Mouse (Mus musculus) G1E (cell line): ENCODE results near the gene Fbln1. TPM values are rescaled to one million over a fixed set of nuclear protein-coding genes. Genes with fewer than 3 reads are reported as not detected.
A peak's percentile ranks its signal among the peaks of the same experiment; 100 is the strongest.
"Not testable (repeated sequence)": the region's sequence is repeated elsewhere in the genome, so short reads cannot be mapped to it uniquely, and the experiment has no call there.

Experiments used
- ATAC-seq: 2 replicates; pipeline ENCODE4 v1.8.0; 2016; ENCODE audit warnings: mild to moderate bottlenecking; ENCODE audit not compliant: insufficient number of reproducible peaks, poor library complexity, low FRiP score, severe bottlenecking; ENCODE audit errors: extremely low read depth
- DNase-seq: peaks from one replicate; pipeline ENCODE4 v3.0.0; 2012; ENCODE audit warnings: low spot score
- H3K27me3 ChIP-seq: 2 replicates; pipeline ENCODE4 v1.6.1; 2012; ENCODE audit warnings: mild to moderate bottlenecking, low read length, inconsistent platforms; ENCODE audit not compliant: insufficient read depth
- H3K36me3 ChIP-seq: replicated peaks from 2 replicates; pipeline ENCODE3; 2012; ENCODE audit warnings: mild to moderate bottlenecking, inconsistent platforms
- H3K4me1 ChIP-seq: 2 replicates; pipeline ENCODE4 v1.6.1; 2012; ENCODE audit warnings: low read depth, low read length, inconsistent platforms, mixed read lengths; ENCODE audit not compliant: insufficient read depth
- H3K4me3 ChIP-seq: 2 replicates; pipeline ENCODE4 v1.5.1; 2012; ENCODE audit warnings: low read depth, mild to moderate bottlenecking, inconsistent platforms, low read length, moderate library complexity, mixed read lengths
- H3K9me3 ChIP-seq: replicated peaks from 2 replicates; pipeline ENCODE4 v1.6.1; 2012; ENCODE audit warnings: inconsistent platforms
- CTCF ChIP-seq: IDR thresholded peaks from 2 replicates; pipeline ENCODE4 v1.5.1; 2012; ENCODE audit warnings: low read depth, low read length, inconsistent platforms, mixed read lengths
- GATA1 ChIP-seq: IDR thresholded peaks from 2 replicates; pipeline ENCODE4 v1.6.1; 2012; ENCODE audit warnings: borderline replicate concordance, low read length, inconsistent platforms, mixed read lengths
- GATA2 ChIP-seq: IDR thresholded peaks from 2 replicates; pipeline ENCODE4 v1.6.1; 2012; ENCODE audit warnings: low read depth, low read length, inconsistent platforms, borderline replicate concordance
- POLR2AphosphoS5 ChIP-seq: IDR thresholded peaks from 2 replicates; pipeline ENCODE4 v1.6.1; 2012; ENCODE audit warnings: low read depth, low read length, inconsistent platforms; ENCODE audit not compliant: insufficient replicate concordance
- TAL1 ChIP-seq: conservative IDR thresholded peaks from 2 replicates; pipeline ENCODE4 v1.6.1; 2012; ENCODE audit warnings: low read depth, low read length, inconsistent platforms, mixed read lengths
- polyA plus RNA-seq: library from polyadenylated mRNA; stranded (reverse); fragments of >175 nt; gene quantifications from 2 replicates; pipeline ENCODE4 v1.2.3, GENCODE M21; 2012
- total RNA-seq, 2 experiments: library from RNA; stranded (forward) in 1 of 2; stranded (reverse) in 1 of 2; fragments of 200-1000 nt in 1 of 2; fragments of >200 nt in 1 of 2; fragmentation: Nextera tagmentation in 1 of 2; gene quantifications; 2 replicates each; pipeline ENCODE4 v1.2.3; 2014 to 2017

Fbln1 gene
- total and polyA plus RNA-seq, 3 experiments = 0.05 TPM; not detected in 2

DNA sequence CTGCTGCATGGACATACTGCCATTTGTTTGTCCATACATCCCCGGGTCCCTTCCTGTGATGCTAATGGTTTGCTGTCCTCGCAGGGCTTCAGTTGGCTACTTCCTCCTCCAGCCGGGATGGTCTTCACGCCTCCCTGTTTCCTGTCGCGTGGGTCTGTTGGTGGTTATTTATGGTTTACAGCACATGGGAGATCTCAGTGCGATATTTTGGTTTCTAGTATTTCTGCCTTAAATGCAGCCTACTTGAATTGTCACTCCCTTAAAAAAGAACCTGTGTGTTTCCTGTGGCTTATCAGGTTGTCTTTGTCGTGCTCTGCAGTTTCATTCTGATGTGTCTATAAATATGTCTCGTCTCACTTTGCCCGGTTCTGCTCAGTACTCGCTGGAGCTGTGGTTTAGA, 122.1 kb downstream of the Fbln1 start:
- Histone ChIP-seq H3K27me3 (peaks cover 2% of the 10 kb centered on the region; the same call in 1 of the 2 replicates), H3K4me3 (no peak overlapping the region), H3K4me1 (no peaks in the 10 kb centered on the region), H3K36me3 (no peaks in the 10 kb centered on the region), H3K9me3 (no peaks in the 10 kb centered on the region; the same call in 1 of the 2 replicates)
- no peak for ATAC-seq
- no peak for DNase-seq
- no peak for TF ChIP-seq GATA2
- no peak for TF ChIP-seq GATA1
- no peak for TF ChIP-seq TAL1
- no peak for TF ChIP-seq CTCF
- TF ChIP-seq POLR2AphosphoS5 = no peak

DNA sequence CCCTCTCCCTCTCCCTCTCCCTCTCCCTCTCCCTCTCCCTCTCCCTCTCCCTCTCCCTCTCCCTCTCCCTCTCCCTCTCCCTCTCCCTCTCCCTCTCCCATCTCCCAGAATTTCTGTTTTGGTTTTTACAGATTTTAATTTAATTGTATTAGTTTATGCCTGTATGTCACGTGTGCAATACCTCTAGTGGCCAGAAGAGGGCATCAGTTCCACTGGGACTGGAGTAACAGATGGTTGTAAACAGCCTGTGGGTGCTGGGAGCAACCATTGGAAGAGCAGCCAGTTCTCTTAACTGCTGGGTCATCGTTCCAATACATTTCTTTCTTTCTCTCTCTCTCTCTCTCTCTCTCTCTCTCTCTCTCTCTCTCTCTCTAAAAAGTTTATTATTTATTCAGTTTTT, 122.7 kb downstream of the Fbln1 start:
- H3K4me1 ChIP-seq, ATAC-seq, H3K9me3 ChIP-seq, H3K36me3 ChIP-seq, DNase-seq, H3K27me3 ChIP-seq, H3K4me3 ChIP-seq: not testable (repeated sequence)

DNA sequence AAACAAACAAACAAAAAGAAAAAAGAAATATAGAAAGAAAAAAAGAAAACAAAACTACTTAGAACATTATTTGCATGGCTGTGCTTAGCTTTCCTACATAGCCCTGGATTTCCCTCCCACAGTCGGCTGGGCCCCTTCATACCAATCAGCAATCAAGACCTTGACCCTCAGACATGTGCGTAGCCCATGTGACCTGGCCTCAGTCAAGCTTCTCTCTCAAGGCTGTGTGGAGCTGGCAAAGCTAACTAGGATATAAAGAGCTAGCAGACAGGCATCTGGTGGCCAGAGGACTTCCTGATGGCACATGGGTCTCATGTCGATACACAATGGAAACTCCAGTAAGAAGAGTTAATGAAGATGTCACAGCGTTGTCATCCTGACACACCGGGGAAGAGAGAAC, 123.3 kb downstream of the Fbln1 start:
- Histone ChIP-seq H3K4me3 (no peak overlapping the region), H3K36me3 (no peaks in the 10 kb centered on the region), H3K4me1 (peaks cover 3% of the 10 kb centered on the region; the same call in 1 of the 2 replicates), H3K27me3 (peaks cover 2% of the 10 kb centered on the region; the same call in 1 of the 2 replicates), H3K9me3 (no peaks in the 10 kb centered on the region; the same call in 1 of the 2 replicates)
- DNase-seq = no peak
- no peak for ATAC-seq
- TF ChIP-seq GATA1 (no peak), POLR2AphosphoS5 (no peak), GATA2 (no peak), CTCF (no peak), TAL1 (no peak)

DNA sequence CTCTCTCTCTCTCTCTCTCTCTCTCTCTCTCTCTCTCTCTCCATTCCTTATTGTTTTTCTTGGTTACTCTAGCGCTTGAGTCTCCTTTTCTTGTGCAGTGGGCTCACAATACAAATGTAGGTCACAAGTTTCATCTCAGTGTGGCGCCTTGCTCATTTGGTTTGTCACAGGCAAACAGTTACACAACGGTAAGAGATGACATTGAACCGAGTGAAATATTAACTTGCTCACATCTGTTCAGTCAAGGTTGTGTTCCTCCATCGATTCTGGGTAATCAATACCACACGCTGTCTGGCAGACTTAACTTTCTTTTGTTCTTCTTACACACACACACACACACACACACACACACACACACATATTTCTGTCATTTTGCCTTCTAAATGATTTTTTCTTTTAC, 124.3 kb downstream of the Fbln1 start:
- Histone ChIP-seq H3K4me3 (no peak overlapping the region), H3K4me1 (peaks cover 3% of the 10 kb centered on the region; the same call in 1 of the 2 replicates), H3K27me3 (peaks cover 2% of the 10 kb centered on the region; the same call in 1 of the 2 replicates), H3K36me3 (no peaks in the 10 kb centered on the region), H3K9me3 (no peaks in the 10 kb centered on the region; the same call in 1 of the 2 replicates)
- DNase-seq = no peak
- no peak for ATAC-seq
- no peak for TF ChIP-seq GATA2

- ATAC-seq, DNase-seq, H3K36me3 ChIP-seq, H3K9me3 ChIP-seq, H3K4me3 ChIP-seq, H3K27me3 ChIP-seq: not testable (repeated sequence)
- H3K4me1 ChIP-seq = peaks cover 18% of the 10 kb centered on the region
Measured at GRCm38 (mm10) chr15:85333511-85333910, 127.8 kb downstream of the Fbln1 start.

GRCm38 (mm10) chr15:85334234-85334633, 128.5 kb downstream of the Fbln1 start:
- Histone ChIP-seq H3K9me3 (no peaks in the 10 kb centered on the region), H3K4me1 (peaks cover 19% of the 10 kb centered on the region), H3K36me3 (peaks cover 9% of the 10 kb centered on the region), H3K4me3 (no peak overlapping the region), H3K27me3 (no peaks in the 10 kb centered on the region)
- ATAC-seq = no peak
- no peak for TF ChIP-seq GATA1
- TF ChIP-seq CTCF = no peak
- no peak for TF ChIP-seq POLR2AphosphoS5
- TF ChIP-seq TAL1 = no peak
- no peak for TF ChIP-seq GATA2
- no peak for DNase-seq

- ATAC-seq = no peak
- H3K27me3 ChIP-seq = no peaks in the 10 kb centered on the region
- peaks cover 19% of the 10 kb centered on the region for H3K4me1 ChIP-seq
- H3K9me3 ChIP-seq = no peaks in the 10 kb centered on the region
- H3K4me3 ChIP-seq = peak within 1 kb of the TSS; percentile 94
- peaks cover 12% of the 10 kb centered on the region for H3K36me3 ChIP-seq
- TF ChIP-seq POLR2AphosphoS5 = no peak
- no peak for TF ChIP-seq TAL1
- TF ChIP-seq GATA1 = no peak
- TF ChIP-seq GATA2 = no peak
- no peak for TF ChIP-seq CTCF
- DNase-seq = no peak
Measured at GRCm38 (mm10) chr15:85335671-85336300, 130.0 kb downstream of the Fbln1 start, which contains the start of gene Atxn10. Atxn10 (plus strand) TSS chr15:85336245.

Other genes with a start within 250 kb of the Fbln1 start
- 8.3 and 8.8 TPM in 2 replicates for gene 5031439G07Rik, start 217.4 kb upstream of the Fbln1 start, total RNA-seq (2014; fragmentation: Nextera tagmentation)
- gene 5031439G07Rik, start 217.4 kb upstream of the Fbln1 start, total RNA-seq (2017) = 13.1 and 13.4 TPM in 2 replicates
- 41.8 and 43.8 TPM in 2 replicates for gene 5031439G07Rik, start 217.4 kb upstream of the Fbln1 start, polyA plus RNA-seq
- gene Upk3a, start 188.8 kb upstream of the Fbln1 start, total RNA-seq (2014; fragmentation: Nextera tagmentation) = not detected in 2 replicates
- gene Upk3a, start 188.8 kb upstream of the Fbln1 start, total RNA-seq (2017) = not detected in 2 replicates
- not detected in 2 replicates for gene Upk3a, start 188.8 kb upstream of the Fbln1 start, polyA plus RNA-seq
- 13.9 and 17.2 TPM in 2 replicates for gene Fam118a, start 177.0 kb upstream of the Fbln1 start, total RNA-seq (2014; fragmentation: Nextera tagmentation)
- 14.7 and 14.9 TPM in 2 replicates for gene Fam118a, start 177.0 kb upstream of the Fbln1 start, total RNA-seq (2017)
- gene Fam118a, start 177.0 kb upstream of the Fbln1 start, polyA plus RNA-seq = 4.4 and 6.9 TPM in 2 replicates
- not detected in 2 replicates for gene Smc1b, start 74.0 kb upstream of the Fbln1 start, total RNA-seq (2014; fragmentation: Nextera tagmentation)
- 0.05 TPM in 1 of 2 replicates, not detected in the other for gene Smc1b, start 74.0 kb upstream of the Fbln1 start, total RNA-seq (2017)
- gene Smc1b, start 74.0 kb upstream of the Fbln1 start, polyA plus RNA-seq = not detected in 2 replicates
- gene Ribc2, start 73.9 kb upstream of the Fbln1 start, total RNA-seq (2014; fragmentation: Nextera tagmentation) = not detected in 2 replicates
- gene Ribc2, start 73.9 kb upstream of the Fbln1 start, total RNA-seq (2017) = not detected in 2 replicates
- gene Ribc2, start 73.9 kb upstream of the Fbln1 start, polyA plus RNA-seq = not detected in 2 replicates
- gene Atxn10, start 130.3 kb downstream of the Fbln1 start, total RNA-seq (2014; fragmentation: Nextera tagmentation) = 185 and 192 TPM in 2 replicates
- gene Atxn10, start 130.3 kb downstream of the Fbln1 start, total RNA-seq (2017) = 94.3 and 99.1 TPM in 2 replicates
- 92.9 and 115 TPM in 2 replicates for gene Atxn10, start 130.3 kb downstream of the Fbln1 start, polyA plus RNA-seq